Mouse (Mus musculus): ENCODE results near the gene Rai1. TPM values are rescaled to one million over a fixed set of nuclear protein-coding genes. Genes with fewer than 3 reads are reported as not detected.

Rai1 gene
- polyA plus RNA-seq, 1 experiment = 133 TPM

DNA sequence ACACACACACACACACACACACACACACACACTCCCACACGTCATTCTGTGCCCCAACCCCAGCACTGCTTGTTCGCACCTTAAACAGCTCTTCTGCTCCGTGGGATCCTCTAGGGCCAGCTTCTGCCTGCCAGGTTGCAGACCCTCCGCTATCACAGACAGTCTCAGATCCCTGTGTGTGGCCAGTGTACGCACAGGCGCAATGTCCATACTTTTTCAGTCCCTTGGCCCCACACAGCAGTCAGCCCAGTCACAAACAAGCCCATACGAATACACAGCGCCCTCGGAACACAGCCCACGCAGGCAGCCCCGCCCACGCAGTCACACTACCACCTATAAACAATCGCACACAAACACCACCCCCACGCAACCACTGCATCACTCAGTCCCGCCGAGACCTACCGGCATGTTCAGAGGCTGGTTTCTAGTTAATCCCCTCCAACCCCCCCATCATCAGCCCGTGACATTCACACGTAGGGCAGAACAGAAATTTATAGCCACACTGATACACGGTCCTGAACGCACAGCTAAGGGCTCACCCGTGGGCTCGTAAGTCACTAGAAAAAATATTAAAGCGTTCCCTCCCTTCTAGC is 34.4 kb downstream of the Rai1 start:
- TF ChIP-seq GATA1 (IDR thresholded peaks at IDR 0.05; ENCODE audit: low read length) = no peak

DNA sequence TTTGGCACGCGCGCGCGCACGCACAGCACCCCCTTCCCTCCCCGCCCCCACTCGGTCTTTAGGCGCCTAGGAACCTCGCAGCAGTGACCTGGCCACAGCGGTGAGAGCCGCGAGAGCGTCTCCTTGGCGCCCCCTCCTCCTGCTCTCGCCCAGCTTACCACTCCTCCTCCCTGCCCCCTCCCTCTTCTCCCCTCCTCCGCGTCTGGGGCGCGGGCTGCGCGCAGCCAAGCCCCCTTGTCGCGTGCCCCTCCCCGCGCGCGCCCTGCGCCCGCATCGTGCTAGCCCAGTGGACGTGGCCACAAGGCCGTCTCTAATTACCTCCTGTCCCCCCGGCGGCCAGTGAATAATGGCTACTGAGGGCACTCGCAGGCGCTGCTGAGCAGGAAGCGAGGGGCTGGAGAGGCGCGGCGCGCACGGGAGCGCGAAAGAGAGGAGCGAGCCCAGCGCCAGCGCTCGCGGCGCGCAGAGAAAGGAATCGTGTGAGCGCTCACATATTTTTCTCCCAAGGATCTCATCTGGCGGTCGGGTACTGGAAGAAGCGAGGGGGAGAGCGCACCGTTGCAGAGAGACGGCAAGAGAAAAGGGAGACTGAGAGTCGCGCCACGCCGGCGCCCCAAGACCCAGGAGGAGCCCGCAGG is 35.0 kb downstream of the Rai1 start:
- TF ChIP-seq GATA1 (IDR thresholded peaks at IDR 0.05; ENCODE audit: low read length) = no peak

- TF ChIP-seq GATA1 (IDR thresholded peaks at IDR 0.05; ENCODE audit: low read length) = no peak
These were observed 35.9 kb downstream of the Rai1 start for GRCm38 (mm10) chr11:60140586-60141284.

- TF ChIP-seq GATA1 (IDR thresholded peaks at IDR 0.05; ENCODE audit: low read length) = no peak
These were observed 36.4 kb downstream of the Rai1 start for GRCm38 (mm10) chr11:60141285-60141608.

- TF ChIP-seq GATA1 (IDR thresholded peaks at IDR 0.05; ENCODE audit: low read length) = no peak
These were observed 38.3 kb downstream of the Rai1 start for GRCm38 (mm10) chr11:60143086-60143485.

GRCm38 (mm10) chr11:60146170-60146569 is 41.4 kb downstream of the Rai1 start:
- TF ChIP-seq GATA1 (IDR thresholded peaks at IDR 0.05; ENCODE audit: low read length) = no peak

GRCm38 (mm10) chr11:60148591-60148990 is 43.8 kb downstream of the Rai1 start:
- no peak for TF ChIP-seq GATA1 (IDR thresholded peaks at IDR 0.05; ENCODE audit: low read length)

DNA sequence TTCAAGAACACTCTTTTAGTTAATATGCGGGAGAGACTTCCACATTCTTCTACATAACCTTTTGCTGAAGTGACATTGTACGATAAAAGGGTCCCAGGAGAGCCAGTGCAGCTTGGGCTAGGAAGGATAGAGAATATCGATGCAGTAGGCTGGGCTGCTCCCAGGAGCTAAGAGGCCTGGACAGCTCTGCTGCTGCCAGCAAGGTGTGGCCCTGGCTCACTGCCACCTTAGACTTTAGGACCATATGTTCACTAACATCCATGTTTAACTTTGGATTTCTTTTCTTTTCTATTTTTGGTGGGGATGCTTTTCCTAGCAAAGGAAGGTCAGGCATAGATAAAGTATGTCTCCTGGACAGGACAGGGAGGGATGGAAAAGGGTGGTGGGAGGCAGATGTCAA is 44.3 kb downstream of the Rai1 start:
- no peak for TF ChIP-seq GATA1 (IDR thresholded peaks at IDR 0.05; ENCODE audit: low read length)

DNA sequence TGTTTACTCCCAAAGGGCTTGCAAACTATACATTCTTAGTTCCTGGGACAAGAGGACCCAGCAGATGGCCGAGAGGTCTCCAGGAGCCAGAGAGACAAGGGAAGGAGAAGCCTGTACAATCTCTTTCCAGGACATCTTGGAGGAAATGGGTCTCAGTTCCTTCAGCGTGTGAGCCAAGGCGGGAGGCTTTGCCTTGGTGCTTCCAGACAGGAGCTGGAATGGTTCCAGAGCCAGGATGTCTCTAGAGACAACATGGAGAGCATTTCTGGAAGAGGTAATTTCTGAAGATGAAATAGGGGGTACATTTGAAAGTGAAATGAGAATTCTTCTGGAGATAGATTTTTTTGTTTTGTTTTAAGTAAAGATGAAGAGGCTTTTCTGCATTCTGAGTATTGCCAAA is 45.9 kb downstream of the Rai1 start:
- no peak for TF ChIP-seq GATA1 (IDR thresholded peaks at IDR 0.05; ENCODE audit: low read length)

GRCm38 (mm10) chr11:60152339-60152738 is 47.5 kb downstream of the Rai1 start:
- no peak for TF ChIP-seq GATA1 (IDR thresholded peaks at IDR 0.05; ENCODE audit: low read length)

- TF ChIP-seq GATA1 (IDR thresholded peaks at IDR 0.05; ENCODE audit: low read length) = no peak
These were observed 49.1 kb downstream of the Rai1 start for GRCm38 (mm10) chr11:60153936-60154335.

DNA sequence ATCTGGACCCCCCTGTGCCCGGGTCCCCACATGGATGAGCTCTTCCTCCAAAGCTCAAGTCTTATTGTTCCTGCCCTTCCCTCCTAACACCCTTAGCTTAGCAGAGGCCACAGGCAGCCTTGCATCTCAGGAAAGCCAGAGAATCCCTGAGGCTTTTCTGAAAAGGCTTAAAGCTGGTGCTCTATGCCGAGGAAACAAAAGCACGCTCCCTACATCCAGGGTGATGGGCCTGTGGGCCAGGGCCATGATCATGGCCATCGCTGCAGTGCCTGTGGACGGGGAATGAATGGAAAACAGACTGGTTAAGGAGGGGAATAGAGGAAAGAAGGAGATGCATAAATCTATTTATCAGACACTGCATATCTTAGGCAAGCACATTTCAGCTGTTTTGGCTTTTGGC is 50.9 kb downstream of the Rai1 start:
- TF ChIP-seq GATA1 (IDR thresholded peaks at IDR 0.05; ENCODE audit: low read length) = no peak

- no peak for TF ChIP-seq GATA1 (IDR thresholded peaks at IDR 0.05; ENCODE audit: low read length)
These were observed 53.5 kb downstream of the Rai1 start for GRCm38 (mm10) chr11:60158271-60158670.

- no peak for TF ChIP-seq GATA1 (IDR thresholded peaks at IDR 0.05; ENCODE audit: low read length)
These were observed 55.1 kb downstream of the Rai1 start for GRCm38 (mm10) chr11:60159955-60160354.

- TF ChIP-seq GATA1 (IDR thresholded peaks at IDR 0.05; ENCODE audit: low read length) = no peak
These were observed 55.8 kb downstream of the Rai1 start for GRCm38 (mm10) chr11:60160454-60161114.

- TF ChIP-seq GATA1 (IDR thresholded peaks at IDR 0.05; ENCODE audit: low read length) = no peak
These were observed 56.5 kb downstream of the Rai1 start for GRCm38 (mm10) chr11:60161146-60161874.

Data from G1E-ER4 (cell line).